In the genomic region with DNA sequence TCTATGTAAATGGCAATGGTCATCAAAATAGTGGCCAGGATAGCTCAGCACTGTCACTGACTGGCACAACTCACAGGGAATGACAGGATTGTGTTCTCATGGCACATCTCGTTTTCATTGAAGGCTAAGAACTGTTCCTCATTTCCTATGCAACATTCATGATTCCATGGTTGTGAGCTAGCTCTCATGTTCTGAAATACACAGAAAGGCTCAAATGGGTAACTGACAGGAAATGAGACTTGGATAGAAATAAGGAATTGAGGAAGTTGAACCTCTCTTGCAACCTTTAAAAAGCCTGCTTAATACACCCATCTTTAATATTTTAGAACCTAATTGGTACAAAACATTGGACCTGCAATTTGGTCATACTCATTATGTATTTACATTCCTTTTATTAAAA, we compare ENCODE assay signal across 22 mouse cellular contexts.
"Had no signal": no experiment of that assay in that cellular context is flagged by ENCODE, and none has a peak within 500 bp of the region (broad histone marks: within the 10 kb centered on the region; RNA-seq: fewer than 3 reads in every experiment).

No protein-coding gene starts in this region.

- DNase-seq: cerebellum, adult 2 months; cerebellum, adult 8-10 months; cerebellum, adult 9-10 months; cerebellum, adult 9-11 months; cerebellum, postnatal 10 days; cerebellum, postnatal 14 days; cerebellum, postnatal 25 days; cerebellum, postnatal 36 days; embryo, embryonic 11 days; forebrain, postnatal 0 days; gastrocnemius, adult 2 months; gastrocnemius, postnatal 10 days; gastrocnemius, postnatal 14 days; gastrocnemius, postnatal 25 days; gastrocnemius, postnatal 36 days; heart, adult 11 months; heart, adult 18-20 months; heart, adult 2 months had no signal

- ATAC-seq: forebrain, embryonic 13.5 days; forebrain, embryonic 14.5 days; forebrain, embryonic 15.5 days; forebrain, embryonic 16.5 days; forebrain, postnatal 0 days had no signal
